Mouse (Mus musculus) CH12.LX (cell line): ENCODE results near the gene Gdf7. TPM values are rescaled to one million over a fixed set of nuclear protein-coding genes. Genes with fewer than 3 reads are reported as not detected.

Source experiments
- DNase-seq: peaks from one replicate; pipeline ENCODE4 v3.0.0-alpha.2; 2013; ENCODE audit errors: extremely low read depth
- H3K27ac ChIP-seq: 2 replicates; pipeline ENCODE4 v1.5.1; 2012; ENCODE audit warnings: low read depth, mild to moderate bottlenecking, control low read depth, moderate library complexity; ENCODE audit not compliant: insufficient read depth
- H3K27me3 ChIP-seq: replicated peaks from 2 replicates; pipeline ENCODE3; 2012; ENCODE audit warnings: inconsistent platforms
- H3K36me3 ChIP-seq, 2 experiments: replicated peaks in 1 of 2; 2 replicates each; pipeline versions ENCODE3 to v1.6.1; 2012; ENCODE audit warnings: inconsistent platforms in 1 of 2, low read length in 1 of 2, mild to moderate bottlenecking in 1 of 2, mixed read lengths in 1 of 2, moderate library complexity in 1 of 2; ENCODE audit not compliant: control insufficient read depth in 1 of 2, insufficient read depth in 1 of 2
- H3K4me1 ChIP-seq, 2 experiments: 2 replicates each; pipeline ENCODE4 v1.6.1; 2012; ENCODE audit warnings: inconsistent platforms in 1 of 2, moderate library complexity in 1 of 2; ENCODE audit not compliant: insufficient read depth in 2 of 2, control insufficient read depth in 1 of 2
- H3K4me2 ChIP-seq: 2 replicates; pipeline ENCODE4 v1.6.1; 2012; ENCODE audit warnings: low read depth, mild to moderate bottlenecking, control low read depth; ENCODE audit not compliant: poor library complexity, insufficient read depth, severe bottlenecking
- H3K4me3 ChIP-seq, 3 experiments: fragments of 150-350 bp in 1 of 3; sonication (generic) in 1 of 3; replicated peaks in 1 of 3; 2 replicates each; pipeline versions ENCODE3 to v1.5.1; 2011 to 2012; ENCODE audit warnings: low read depth in 2 of 3, low read length in 2 of 3, mild to moderate bottlenecking in 2 of 3, moderate library complexity in 2 of 3, control low read depth in 1 of 3, improper control_type of control experiment in 1 of 3, inconsistent platforms in 1 of 3, mixed read lengths in 1 of 3; ENCODE audit not compliant: poor library complexity in 1 of 3
- H3K79me2 ChIP-seq: replicated peaks from 2 replicates; pipeline ENCODE4 v1.6.1; 2012; ENCODE audit warnings: mild to moderate bottlenecking, moderate library complexity; ENCODE audit not compliant: control insufficient read depth, poor library complexity, insufficient read depth, severe bottlenecking; ENCODE audit errors: extremely low read depth
- H3K9ac ChIP-seq: 2 replicates; pipeline ENCODE4 v1.6.1; 2012; ENCODE audit warnings: low read depth, mild to moderate bottlenecking, control low read depth, moderate library complexity; ENCODE audit not compliant: insufficient read depth
- H3K9me3 ChIP-seq: replicated peaks from 2 replicates; pipeline ENCODE3; 2012; ENCODE audit warnings: low read length, inconsistent platforms, mixed read lengths
- BHLHE40 ChIP-seq: IDR thresholded peaks from 2 replicates; pipeline ENCODE4 v1.6.1; 2011; ENCODE audit warnings: mild to moderate bottlenecking, low read depth, low read length, improper control_type of control experiment
- CHD1 ChIP-seq: IDR thresholded peaks from 2 replicates; pipeline ENCODE4 v1.6.1; 2012; ENCODE audit warnings: low read depth, low read length, improper control_type of control experiment, inconsistent platforms
- CHD2 ChIP-seq: IDR thresholded peaks from 2 replicates; pipeline ENCODE4 v1.6.1; 2011; ENCODE audit warnings: low read length, improper control_type of control experiment
- CTCF ChIP-seq, 2 experiments: IDR thresholded peaks in 1 of 2; conservative IDR thresholded peaks in 1 of 2; 2 replicates each; pipeline ENCODE4 v1.5.1; 2011 to 2012; ENCODE audit warnings: low read depth in 2 of 2, low read length in 2 of 2, improper control_type of control experiment in 1 of 2, inconsistent platforms in 1 of 2, mild to moderate bottlenecking in 1 of 2, moderate library complexity in 1 of 2
- E2F4 ChIP-seq: IDR thresholded peaks from 2 replicates; pipeline ENCODE4 v1.6.1; 2011; ENCODE audit warnings: low read depth, low read length, improper control_type of control experiment; ENCODE audit not compliant: insufficient replicate concordance
- ELF1 ChIP-seq: IDR thresholded peaks from 2 replicates; pipeline ENCODE4 v1.6.1; 2014; ENCODE audit warnings: low read depth, mild to moderate bottlenecking, inconsistent platforms, low read length, improper control_type of control experiment
- ETS1 ChIP-seq: conservative IDR thresholded peaks from 2 replicates; pipeline ENCODE4 v1.6.1; 2012; ENCODE audit warnings: low read depth, mild to moderate bottlenecking, inconsistent platforms, low read length, improper control_type of control experiment, moderate library complexity
- GABPA ChIP-seq: IDR thresholded peaks from 2 replicates; pipeline ENCODE4 v1.6.1; 2012; ENCODE audit warnings: low read depth, low read length, improper control_type of control experiment, inconsistent platforms; ENCODE audit not compliant: insufficient replicate concordance
- HCFC1 ChIP-seq: IDR thresholded peaks from 2 replicates; pipeline ENCODE4 v1.6.1; 2012; ENCODE audit warnings: low read depth, mild to moderate bottlenecking, inconsistent platforms, low read length, improper control_type of control experiment
- JUN ChIP-seq: IDR thresholded peaks from 2 replicates; pipeline ENCODE4 v1.6.1; 2011; ENCODE audit warnings: low read depth, mild to moderate bottlenecking, low read length, improper control_type of control experiment, moderate library complexity; ENCODE audit not compliant: insufficient read depth
- MEF2A ChIP-seq: IDR thresholded peaks from 2 replicates; pipeline ENCODE4 v1.6.1; 2014; ENCODE audit warnings: low read depth, mild to moderate bottlenecking, inconsistent platforms, low read length, improper control_type of control experiment, borderline replicate concordance
- MXI1 ChIP-seq: IDR thresholded peaks from 2 replicates; pipeline ENCODE4 v1.6.1; 2011; ENCODE audit warnings: mild to moderate bottlenecking, low read depth, low read length, improper control_type of control experiment
- NELFE ChIP-seq: IDR thresholded peaks from 2 replicates; pipeline ENCODE4 v1.6.1; 2011; ENCODE audit warnings: low read depth, low read length, improper control_type of control experiment
- NRF1 ChIP-seq: IDR thresholded peaks from 2 replicates; pipeline ENCODE4 v1.6.1; 2014; ENCODE audit warnings: low read depth, mild to moderate bottlenecking, inconsistent platforms, low read length, improper control_type of control experiment, moderate library complexity
- POLR2AphosphoS2 ChIP-seq: IDR thresholded peaks from 2 replicates; pipeline ENCODE4 v1.6.1; 2011; ENCODE audit warnings: low read depth, low read length, improper control_type of control experiment
- RAD21 ChIP-seq: IDR thresholded peaks from 2 replicates; pipeline ENCODE4 v1.6.1; 2011; ENCODE audit warnings: low read depth, mild to moderate bottlenecking, low read length, improper control_type of control experiment, moderate library complexity
- SIN3A ChIP-seq: IDR thresholded peaks from 2 replicates; pipeline ENCODE4 v1.6.1; 2012; ENCODE audit warnings: low read length, improper control_type of control experiment, inconsistent platforms
- SMC3 ChIP-seq: IDR thresholded peaks from 2 replicates; pipeline ENCODE4 v1.6.1; 2011; ENCODE audit warnings: low read depth, low read length, improper control_type of control experiment
- UBTF ChIP-seq: IDR thresholded peaks from 2 replicates; pipeline ENCODE4 v1.6.1; 2012; ENCODE audit warnings: low read depth, mild to moderate bottlenecking, inconsistent platforms, low read length, improper control_type of control experiment, moderate library complexity
- dilution Hi-C: fragments of 300-500 bp; cut with MboI; formaldehyde crosslinking; loops from 2 replicates; pipeline ENCODE4 v1.14.3; 2020; ENCODE audit warnings: low sequenced_read_pairs; ENCODE audit not compliant: extremely low pct_unique_long_range_greater_than_20kb, extremely low pct_ligation_motif_present
- in situ Hi-C: fragments of 300-500 bp; cut with MboI; formaldehyde crosslinking; loops from 3 replicates; pipeline ENCODE4 v1.14.3; 2019; ENCODE audit warnings: low sequenced_read_pairs, low pct_ligation_motif_present, low pct_unique_long_range_greater_than_20kb, mixed read lengths
- polyA plus RNA-seq: library from polyadenylated mRNA; unstranded; fragments of >175 nt; gene quantifications from 2 replicates; pipeline ENCODE4 v1.2.1, GENCODE M21; 2012; ENCODE audit warnings: low read depth; ENCODE audit not compliant: insufficient read length
- total RNA-seq, 2 experiments: library from RNA; depleted of rRNA; stranded (reverse); fragments of 300-350 nt in 1 of 2; fragments of >200 nt in 1 of 2; gene quantifications; 2 replicates each; pipeline ENCODE4 v1.2.3; 2012 to 2014

Gene Gdf7
- total and polyA plus RNA-seq, 3 experiments, result not detected

DNA sequence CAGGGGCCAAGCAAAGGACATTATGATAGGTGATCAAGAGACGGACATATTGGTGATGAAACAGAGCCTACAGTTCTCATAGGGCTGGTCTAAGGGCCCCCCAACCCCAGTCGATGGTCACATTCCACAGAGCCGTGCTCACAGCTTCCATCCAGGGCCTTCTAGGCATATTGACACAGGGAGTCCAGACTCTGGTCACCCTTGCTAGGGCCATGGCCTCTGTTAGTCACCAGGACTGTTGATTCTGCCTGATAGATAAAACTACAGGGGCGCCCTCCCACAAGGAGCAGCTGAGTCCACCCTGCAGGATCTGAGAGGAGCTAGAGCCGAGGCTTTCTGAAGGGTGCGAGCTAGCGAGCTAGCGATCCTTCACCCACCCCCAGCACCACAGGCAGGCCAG, 31.9 kb upstream of the Gdf7 start (continued):
- TF ChIP-seq CTCF (conservative IDR thresholded peaks at IDR 0.05 in 1 of 2, IDR thresholded peaks at IDR 0.05 in 1 of 2; ENCODE audit: low read depth in 2 of 2, low read length in 2 of 2) (no peak), POLR2AphosphoS2 (no peak), ETS1 (no peak), RAD21 (no peak)
- TF ChIP-seq, all 38 proteins: peak for 0

DNA sequence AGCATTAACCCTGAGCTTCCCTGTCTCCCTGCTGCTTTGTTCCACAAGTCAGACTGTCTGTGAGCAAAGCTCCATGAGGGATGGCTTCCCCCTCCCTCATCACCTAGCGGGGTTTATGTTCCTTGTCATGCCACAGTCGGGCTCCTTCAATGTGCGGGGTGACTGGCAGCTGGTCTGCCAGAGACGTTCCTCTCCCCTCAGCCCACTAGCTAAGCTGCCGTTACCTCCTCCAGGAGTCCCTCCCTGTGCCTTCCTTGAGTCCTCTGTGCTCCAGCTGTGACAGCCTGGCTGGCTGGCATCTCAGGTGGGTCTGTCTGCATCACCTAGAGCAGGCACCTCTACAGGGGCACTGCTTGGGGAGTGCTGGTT, 30.4 kb upstream of the Gdf7 start:
- in situ Hi-C loops, result no loop called here
- peaks cover 26 to 95% of the 10 kb centered on the region in 2 experiments for H3K36me3 ChIP-seq

DNA sequence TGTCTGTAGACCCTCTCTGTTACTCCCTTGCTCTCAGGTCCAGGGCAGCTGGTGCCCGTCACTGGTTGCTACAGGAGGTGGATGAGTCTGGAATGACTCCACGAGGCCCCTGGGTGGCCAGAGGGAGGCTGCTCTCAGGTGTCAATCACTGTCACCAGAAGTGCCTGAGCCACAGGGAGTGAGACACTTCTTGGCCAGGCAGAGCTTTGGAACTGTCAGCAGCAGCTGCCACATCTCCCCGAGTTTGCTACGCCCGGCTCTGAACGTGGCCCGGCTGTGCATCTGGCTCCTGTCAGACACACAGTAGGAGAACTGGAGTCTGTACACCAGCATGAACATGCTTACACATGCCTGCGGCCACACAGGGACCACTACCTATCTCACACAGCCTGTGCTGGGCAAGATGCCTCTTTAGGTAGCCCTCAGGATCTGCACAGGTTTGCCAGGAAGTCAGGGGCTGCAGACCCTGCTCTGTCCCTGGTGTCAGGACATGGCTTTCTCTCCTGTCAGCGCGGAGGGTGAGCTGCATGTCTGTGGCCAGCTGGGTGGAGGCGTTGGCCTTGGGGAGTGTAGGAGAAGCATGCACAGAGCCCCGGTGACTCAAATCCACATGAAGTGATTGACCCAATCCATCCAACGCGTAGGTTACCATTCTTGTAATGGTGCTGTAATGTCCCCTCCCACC, 29.9 kb upstream of the Gdf7 start:
- Histone ChIP-seq H3K4me1 (peaks cover 4 to 26% of the 10 kb centered on the region in 2 experiments; a peak in 2 of 4 replicates), H3K79me2 (no peaks in the 10 kb centered on the region), H3K4me3 (no peak overlapping the region), H3K9ac (no peak overlapping the region), H3K27me3 (no peaks in the 10 kb centered on the region), H3K27ac (no peak overlapping the region), H3K36me3 (peaks cover 24 to 91% of the 10 kb centered on the region in 2 experiments), H3K4me2 (no peak overlapping the region), H3K9me3 (no peaks in the 10 kb centered on the region)
- in situ Hi-C loops (no loop called here), dilution Hi-C loops (no loop called here)
- TF ChIP-seq CTCF (conservative IDR thresholded peaks at IDR 0.05 in 1 of 2, IDR thresholded peaks at IDR 0.05 in 1 of 2; ENCODE audit: low read depth in 2 of 2, low read length in 2 of 2), result no peak
- TF ChIP-seq BHLHE40, result no peak
- no peak for TF ChIP-seq E2F4
- no peak for TF ChIP-seq HCFC1
- TF ChIP-seq MEF2A, result no peak
- TF ChIP-seq RAD21, result no peak
- TF ChIP-seq NELFE, result no peak
- no peak for TF ChIP-seq ELF1
- TF ChIP-seq CHD2, result no peak
- no peak for TF ChIP-seq NRF1
- no peak for TF ChIP-seq GABPA
- TF ChIP-seq SMC3, result no peak
- TF ChIP-seq UBTF, result no peak
- DNase-seq, result no peak

More for the DNA sequence above, 30.4 kb upstream of the Gdf7 start:
- Histone ChIP-seq H3K79me2 (no peaks in the 10 kb centered on the region), H3K4me2 (no peak overlapping the region), H3K27me3 (no peaks in the 10 kb centered on the region), H3K9me3 (no peaks in the 10 kb centered on the region), H3K4me3 (no peak overlapping the region), H3K9ac (no peak overlapping the region), H3K27ac (no peak overlapping the region), H3K4me1 (peaks cover 4 to 23% of the 10 kb centered on the region in 2 experiments; a peak in 2 of 4 replicates)
- no peak for TF ChIP-seq SIN3A
- no peak for TF ChIP-seq MXI1
- TF ChIP-seq JUN, result no peak
- no peak for TF ChIP-seq GABPA
- no peak for TF ChIP-seq HCFC1
- TF ChIP-seq CHD1, result no peak
- TF ChIP-seq MEF2A, result no peak
- dilution Hi-C loops, result no loop called here
- DNase-seq, result no peak
